Mouse (Mus musculus) CH12.LX (cell line): ENCODE results near the gene Nags.

Experiments
- CTCF ChIP-seq, 2 experiments: IDR thresholded peaks in 1 of 2; conservative IDR thresholded peaks in 1 of 2; 2 replicates each; pipeline ENCODE4 v1.5.1; 2011 to 2012; ENCODE audit warnings: low read depth in 2 of 2, low read length in 2 of 2, improper control_type of control experiment in 1 of 2, inconsistent platforms in 1 of 2, mild to moderate bottlenecking in 1 of 2, moderate library complexity in 1 of 2
- NRF1 ChIP-seq: IDR thresholded peaks from 2 replicates; pipeline ENCODE4 v1.6.1; 2014; ENCODE audit warnings: low read depth, mild to moderate bottlenecking, inconsistent platforms, low read length, improper control_type of control experiment, moderate library complexity
- POLR2A ChIP-seq: IDR thresholded peaks from 2 replicates; pipeline ENCODE4 v1.6.1; 2011; ENCODE audit warnings: low read depth, mild to moderate bottlenecking, improper control_type of control experiment, low read length
- POLR2AphosphoS2 ChIP-seq: IDR thresholded peaks from 2 replicates; pipeline ENCODE4 v1.6.1; 2011; ENCODE audit warnings: low read depth, low read length, improper control_type of control experiment

DNA sequence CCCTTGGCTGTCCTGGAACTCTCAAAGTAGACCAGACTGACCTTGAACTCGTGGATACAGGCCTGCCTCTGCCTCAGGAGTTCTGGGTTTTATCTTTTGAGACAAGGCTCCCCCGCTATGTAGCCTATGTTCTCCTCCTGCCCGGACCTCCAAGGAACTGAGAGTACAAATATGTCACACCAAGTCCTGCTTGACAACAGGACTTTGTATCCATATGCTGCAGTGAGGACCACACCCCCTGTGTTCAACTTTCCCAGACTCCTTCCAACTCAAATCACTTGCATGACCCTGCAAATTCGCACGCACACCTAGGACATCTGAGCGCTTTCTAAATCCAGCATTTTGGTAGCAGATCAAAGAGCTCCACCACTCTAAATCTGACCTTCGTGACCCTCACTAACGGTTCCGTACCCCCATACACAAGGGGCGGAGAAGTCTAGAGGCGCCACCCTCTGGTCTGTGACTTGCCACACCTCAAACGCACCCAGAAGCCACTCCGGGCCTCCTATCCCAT lies 299 bp upstream of the Nags start:
- TF ChIP-seq CTCF (conservative IDR thresholded peaks at IDR 0.05 in 1 of 2, IDR thresholded peaks at IDR 0.05 in 1 of 2; ENCODE audit: low read depth in 2 of 2, low read length in 2 of 2) (no peak), POLR2AphosphoS2 (no peak), NRF1 (no peak), POLR2A (no peak)
